Mouse (Mus musculus) embryonic facial prominence, embryonic 10.5 days (tissue): ENCODE results near the gene Spi1. TPM values are rescaled to one million over a fixed set of nuclear protein-coding genes. Genes with fewer than 3 reads are reported as not detected.

ENCODE experiments used
- DNase-seq: peaks from one replicate; pipeline ENCODE4 v3.0.0-alpha.2; 2017; ENCODE audit warnings: low spot score
- H3K27ac ChIP-seq: fragments of 300-500 bp; sonication (generic); replicated peaks from 2 replicates; pipeline ENCODE4 v1.5.1; 2016; ENCODE audit warnings: mild to moderate bottlenecking
- H3K27me3 ChIP-seq: fragments of 300-500 bp; sonication (generic); replicated peaks from 2 replicates; pipeline ENCODE4 v1.6.1; 2016; ENCODE audit warnings: low read depth, mild to moderate bottlenecking; ENCODE audit not compliant: poor library complexity, severe bottlenecking
- H3K36me3 ChIP-seq: fragments of 300-500 bp; sonication (generic); replicated peaks from 2 replicates; pipeline ENCODE4 v1.6.1; 2016; ENCODE audit warnings: mild to moderate bottlenecking, moderate library complexity
- H3K4me1 ChIP-seq: fragments of 300-500 bp; sonication (generic); 2 replicates; pipeline ENCODE4 v1.6.1; 2016
- H3K4me3 ChIP-seq: fragments of 300-500 bp; sonication (generic); 2 replicates; pipeline ENCODE4 v1.5.1; 2016; ENCODE audit warnings: mild to moderate bottlenecking, moderate library complexity
- H3K9me3 ChIP-seq: fragments of 300-500 bp; sonication (generic); 2 replicates; pipeline ENCODE4 v1.6.1; 2016; ENCODE audit warnings: mild to moderate bottlenecking
- WGBS: fragments of 180-500 bp; shearing (Covaris S2); methylation state at CpG from one replicate; pipeline ENCODE4 v1.1.7; 2016; 5-methylcytosine and 5-hydroxymethylcytosine counted together
- polyA plus RNA-seq: library from polyadenylated mRNA; unstranded; fragments of >200 nt; fragmentation: Nextera tagmentation; extraction: Ambion mirVana; gene quantifications from 2 replicates; pipeline ENCODE4 v1.2.1, GENCODE M21; 2016

Spi1 gene
- polyA plus RNA-seq, 1 experiment from 2014 or later = 2.8 TPM

- H3K27ac ChIP-seq = no peak overlapping the region
- H3K4me3 ChIP-seq = no peak overlapping the region
- H3K36me3 ChIP-seq = peaks cover 85% of the 10 kb centered on the region
- H3K4me1 ChIP-seq = peaks cover 12% of the 10 kb centered on the region
- H3K9me3 ChIP-seq = no peaks in the 10 kb centered on the region
- 74% methylated on average over 5 of the region's 5 CpGs for WGBS
- no peaks in the 10 kb centered on the region for H3K27me3 ChIP-seq
- no peak for DNase-seq
These were observed 23.8 kb upstream of the Spi1 start for GRCm38 (mm10) chr2:91058435-91058834.

GRCm38 (mm10) chr2:91059376-91059775 is 22.8 kb upstream of the Spi1 start:
- Histone ChIP-seq H3K27me3 (no peaks in the 10 kb centered on the region), H3K27ac (no peak overlapping the region), H3K9me3 (no peaks in the 10 kb centered on the region), H3K4me3 (no peak overlapping the region), H3K36me3 (peaks cover 95% of the 10 kb centered on the region), H3K4me1 (peaks cover 12% of the 10 kb centered on the region)
- no peak for DNase-seq
- WGBS = 97% methylated on average over 2 of the region's 2 CpGs

GRCm38 (mm10) chr2:91060544-91061355 is 21.4 kb upstream of the Spi1 start:
- no peak overlapping the region for H3K4me3 ChIP-seq
- H3K27me3 ChIP-seq = no peaks in the 10 kb centered on the region
- peaks cover 99% of the 10 kb centered on the region for H3K36me3 ChIP-seq
- DNase-seq = peak; percentile 63
- H3K4me1 ChIP-seq = no peaks in the 10 kb centered on the region; the same call in 1 of the 2 replicates
- no peaks in the 10 kb centered on the region for H3K9me3 ChIP-seq
- no peak overlapping the region for H3K27ac ChIP-seq
- WGBS = 78% methylated on average over 10 of the region's 10 CpGs

DNA sequence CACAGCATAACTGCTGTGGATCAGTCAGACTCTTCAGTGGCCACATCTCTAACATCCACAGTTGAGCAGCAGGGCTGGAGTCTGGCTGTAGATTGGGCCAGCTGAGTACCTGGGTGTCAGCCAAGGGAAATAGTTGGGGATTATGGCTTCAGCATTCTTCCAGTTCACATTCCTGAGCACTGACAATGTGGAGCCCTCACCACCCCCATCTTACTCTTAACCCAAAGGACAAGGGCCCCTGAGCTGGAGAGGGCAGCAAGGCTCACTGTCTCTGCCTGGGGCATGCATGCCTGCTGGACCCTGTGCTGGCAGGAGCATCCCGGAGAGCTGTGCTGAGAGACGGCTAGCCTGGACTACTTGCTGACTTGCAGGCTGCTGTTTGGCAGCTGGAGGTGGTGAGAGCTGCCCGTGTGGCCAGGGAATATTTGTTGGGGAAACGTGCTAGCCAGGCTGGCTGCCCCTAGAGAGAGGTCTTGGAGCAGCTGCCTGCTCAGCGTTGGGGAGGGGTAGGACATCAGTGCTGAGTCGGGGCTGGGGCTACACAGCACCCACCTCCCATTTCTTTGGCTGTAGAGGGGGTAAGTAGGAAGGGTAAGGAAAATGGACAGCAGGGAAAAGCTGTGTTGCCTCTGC is 20.2 kb upstream of the Spi1 start:
- no peaks in the 10 kb centered on the region for H3K4me1 ChIP-seq
- peaks cover 99% of the 10 kb centered on the region for H3K36me3 ChIP-seq
- H3K4me3 ChIP-seq = no peak overlapping the region
- H3K27me3 ChIP-seq = no peaks in the 10 kb centered on the region
- DNase-seq = no peak
- H3K9me3 ChIP-seq = no peaks in the 10 kb centered on the region
- 89% methylated on average over 6 of the region's 6 CpGs for WGBS
- H3K27ac ChIP-seq = no peak overlapping the region

GRCm38 (mm10) chr2:91062779-91063606 is 19.2 kb upstream of the Spi1 start:
- Histone ChIP-seq H3K4me1 (no peaks in the 10 kb centered on the region), H3K9me3 (no peaks in the 10 kb centered on the region), H3K4me3 (no peak overlapping the region), H3K27me3 (no peaks in the 10 kb centered on the region), H3K36me3 (peaks cover 92% of the 10 kb centered on the region), H3K27ac (no peak overlapping the region)
- 92% methylated on average over 16 of the region's 16 CpGs for WGBS
- no peak for DNase-seq

DNA sequence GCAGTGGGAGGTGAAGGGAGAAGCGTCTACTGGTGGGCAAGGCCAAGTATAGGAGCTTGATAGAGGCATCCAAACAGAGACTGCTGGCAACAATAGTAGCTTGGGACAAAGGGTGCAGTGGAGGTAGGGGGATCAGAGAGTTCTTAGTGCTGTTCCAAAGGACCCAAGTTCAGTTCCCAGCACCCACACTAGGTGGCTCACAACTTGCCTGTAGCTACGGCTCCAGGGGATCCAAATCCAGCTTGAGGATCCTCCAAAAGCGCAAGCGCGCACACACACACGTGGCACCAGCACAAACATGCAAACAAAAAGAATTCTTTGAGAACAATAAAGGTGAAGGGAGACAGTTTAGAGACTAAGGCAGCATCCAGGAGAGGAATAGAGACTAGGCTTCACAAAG is 18.0 kb upstream of the Spi1 start:
- WGBS = 86% methylated on average over 6 of the region's 6 CpGs

DNA sequence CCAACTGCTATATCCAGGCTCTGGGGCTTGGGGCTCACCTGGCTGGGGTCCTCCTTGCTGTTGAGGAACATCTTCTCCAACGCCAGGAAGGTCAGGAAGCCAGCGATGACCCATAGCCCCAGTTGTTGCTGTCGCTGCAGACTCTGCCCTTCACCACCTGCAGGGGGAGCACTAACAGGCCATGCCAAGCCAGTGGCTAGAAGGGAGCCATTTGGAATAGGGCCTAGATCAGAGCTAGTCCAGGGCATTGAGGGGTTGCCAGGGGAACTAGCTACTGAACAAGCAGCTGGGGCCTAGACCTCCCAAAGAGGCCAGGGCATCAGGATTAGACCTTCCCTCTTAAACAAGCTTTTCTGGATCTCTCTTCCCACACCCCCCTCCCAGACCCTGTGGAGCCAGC is 16.6 kb upstream of the Spi1 start:
- H3K36me3 ChIP-seq = peaks cover 70% of the 10 kb centered on the region

More for the DNA sequence above, 18.0 kb upstream of the Spi1 start:
- H3K27ac ChIP-seq = no peak overlapping the region
- peaks cover 83% of the 10 kb centered on the region for H3K36me3 ChIP-seq
- no peaks in the 10 kb centered on the region for H3K27me3 ChIP-seq
- no peak for DNase-seq
- H3K9me3 ChIP-seq = no peaks in the 10 kb centered on the region
- no peak overlapping the region for H3K4me3 ChIP-seq
- H3K4me1 ChIP-seq = peaks cover 11% of the 10 kb centered on the region

DNA sequence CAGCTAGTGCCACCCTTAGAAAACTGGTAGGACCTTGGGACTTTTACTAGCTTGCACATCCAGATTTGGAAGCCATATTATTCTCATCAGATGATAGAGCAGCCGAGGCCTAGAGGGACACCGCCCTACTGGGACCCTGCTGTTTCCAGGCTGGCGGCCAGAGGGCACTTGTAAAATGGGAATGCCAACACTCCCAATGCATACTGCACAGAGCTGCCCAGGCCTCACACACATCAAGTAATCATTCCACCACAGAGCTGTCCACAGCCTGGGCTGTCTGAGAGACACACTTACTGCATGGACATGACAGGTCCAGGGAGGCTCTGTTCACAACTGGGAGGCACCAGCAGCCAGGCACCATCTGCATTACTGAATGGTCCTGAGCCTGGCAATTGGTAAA is 15.7 kb upstream of the Spi1 start:
- 89% methylated on average over 3 of the region's 3 CpGs for WGBS
- H3K27ac ChIP-seq = no peak overlapping the region
- DNase-seq = no peak
- no peaks in the 10 kb centered on the region for H3K27me3 ChIP-seq
- no peak overlapping the region for H3K4me3 ChIP-seq
- H3K36me3 ChIP-seq = peaks cover 61% of the 10 kb centered on the region
- no peaks in the 10 kb centered on the region for H3K9me3 ChIP-seq
- H3K4me1 ChIP-seq = peaks cover 29% of the 10 kb centered on the region

More for the DNA sequence above, 16.6 kb upstream of the Spi1 start:
- H3K9me3 ChIP-seq = no peaks in the 10 kb centered on the region
- H3K27me3 ChIP-seq = no peaks in the 10 kb centered on the region
- 50% methylated on average over 3 of the region's 3 CpGs for WGBS
- H3K4me3 ChIP-seq = no peak overlapping the region
- H3K27ac ChIP-seq = no peak overlapping the region
- peak; percentile 43 for DNase-seq
- H3K4me1 ChIP-seq = peaks cover 21% of the 10 kb centered on the region

DNA sequence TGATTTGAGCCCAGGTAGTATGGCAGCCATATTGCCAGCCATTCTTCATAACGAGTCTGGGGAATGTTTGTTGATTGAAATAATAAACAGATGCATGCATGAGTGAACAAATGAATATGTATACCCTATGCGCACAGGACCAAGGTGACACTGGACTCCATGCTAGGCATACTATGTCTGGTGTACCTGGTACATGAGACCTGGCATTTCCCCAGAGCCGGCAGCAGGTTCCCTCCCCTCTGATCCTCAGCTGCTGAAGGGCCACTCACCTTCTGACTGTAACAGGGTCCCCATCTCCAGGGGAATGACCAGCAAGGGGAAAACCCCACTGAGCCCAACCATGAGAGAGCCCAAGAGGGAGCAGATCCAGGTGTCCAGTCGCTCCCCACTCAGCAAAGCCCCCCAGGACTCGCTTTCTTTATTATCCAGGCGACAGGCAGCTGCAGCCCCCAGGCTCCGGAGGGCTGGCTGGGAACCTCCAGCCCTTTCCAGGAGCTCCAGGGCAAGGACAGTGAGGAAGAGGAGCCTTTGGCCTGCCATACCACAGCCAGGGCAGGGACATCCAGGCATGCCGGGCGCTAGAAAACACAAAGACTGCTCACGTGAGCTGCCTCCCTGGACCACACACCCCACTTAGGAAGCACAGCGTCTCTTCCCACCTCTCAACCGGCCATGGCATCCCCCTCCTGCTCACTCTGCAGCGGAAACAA is 13.9 kb upstream of the Spi1 start:
- Histone ChIP-seq H3K9me3 (no peaks in the 10 kb centered on the region), H3K27ac (peak overlapping the region; percentile 85; the same call in 1 of the 2 replicates), H3K4me3 (peak overlapping the region; percentile 70; the same call in 1 of the 2 replicates), H3K27me3 (no peaks in the 10 kb centered on the region), H3K4me1 (peaks cover 35% of the 10 kb centered on the region), H3K36me3 (peaks cover 42% of the 10 kb centered on the region)
- no peak for DNase-seq
- WGBS = 59% methylated on average over 13 of the region's 13 CpGs

- DNase-seq = no peak
- H3K36me3 ChIP-seq = peaks cover 37% of the 10 kb centered on the region
- no peaks in the 10 kb centered on the region for H3K9me3 ChIP-seq
- peak overlapping the region; percentile 85; the same call in 1 of the 2 replicates for H3K27ac ChIP-seq
- no peaks in the 10 kb centered on the region for H3K27me3 ChIP-seq
- peak overlapping the region; percentile 70 for H3K4me3 ChIP-seq
- WGBS = 48% methylated on average over 6 of the region's 6 CpGs
- peaks cover 35% of the 10 kb centered on the region for H3K4me1 ChIP-seq
These were observed 13.4 kb upstream of the Spi1 start for GRCm38 (mm10) chr2:91068872-91069165.

DNA sequence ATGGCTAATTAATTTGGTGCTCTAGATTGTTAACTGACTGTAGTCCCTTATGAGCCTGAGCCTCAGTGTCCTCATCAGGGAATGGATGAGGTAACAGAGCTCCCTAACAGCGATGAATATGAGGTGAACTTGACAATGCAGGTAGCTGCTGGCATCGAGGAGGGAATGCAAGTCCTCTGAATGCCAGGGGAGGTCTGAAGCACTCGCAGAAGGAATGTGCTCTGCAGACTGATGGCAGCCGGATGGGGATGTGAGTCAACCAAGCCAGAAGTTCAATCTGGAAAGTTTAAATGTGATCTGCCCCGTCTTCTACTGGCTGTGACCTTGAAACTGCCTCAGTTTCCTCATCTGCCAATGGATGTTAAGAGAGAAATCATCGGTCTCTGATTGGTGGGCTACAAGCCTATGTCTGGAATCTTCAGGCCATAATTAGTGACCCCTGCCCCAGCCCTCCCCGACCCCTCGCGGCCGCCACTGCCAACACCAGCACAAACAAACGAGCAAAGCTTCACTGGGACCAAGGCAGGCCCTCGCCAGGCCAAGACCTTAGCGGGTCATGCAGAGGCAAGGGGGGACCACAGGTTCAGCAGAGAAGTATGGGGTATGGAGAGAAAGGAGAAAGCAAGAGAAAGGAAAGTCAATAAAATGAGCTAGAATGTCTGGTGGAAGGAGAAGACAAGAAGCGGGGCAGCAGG is 12.7 kb upstream of the Spi1 start:
- DNase-seq = peak; percentile 67
- peak overlapping the region; percentile 70 for H3K4me3 ChIP-seq
- H3K9me3 ChIP-seq = no peaks in the 10 kb centered on the region
- H3K27me3 ChIP-seq = no peaks in the 10 kb centered on the region
- H3K27ac ChIP-seq = peak overlapping the region; percentile 85
- peaks cover 35% of the 10 kb centered on the region for H3K4me1 ChIP-seq
- peaks cover 31% of the 10 kb centered on the region for H3K36me3 ChIP-seq
- WGBS = 8% methylated on average over 14 of the region's 14 CpGs
